31 mouse cellular contexts compared by ENCODE assay signal in the genomic region with DNA sequence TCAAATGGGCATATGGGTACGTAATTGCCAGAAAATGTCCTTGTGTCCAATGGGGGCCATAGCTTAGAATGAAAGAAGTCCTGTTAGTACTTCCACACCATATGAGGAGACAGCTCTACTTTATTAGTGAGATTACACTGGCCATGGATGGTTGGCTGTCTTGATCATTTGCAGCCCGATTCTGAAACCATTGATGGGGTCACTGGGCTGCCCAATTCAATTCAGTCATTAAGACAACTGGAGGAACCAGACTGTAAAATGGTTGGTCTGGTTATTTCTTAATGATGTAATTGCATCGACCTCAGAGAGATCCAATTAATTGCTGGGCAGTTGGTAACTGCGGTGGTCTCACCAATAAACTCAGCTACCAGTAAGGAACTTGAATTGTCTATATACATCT.
"Had no signal": no experiment of that assay in that cellular context is flagged by ENCODE, and none has a peak within 500 bp of the region (broad histone marks: within the 10 kb centered on the region; RNA-seq: fewer than 3 reads in every experiment).

No protein-coding gene starts in this region.

- H3K4me3 ChIP-seq: limb, embryonic 10.5 days; limb, embryonic 12.5 days; limb, embryonic 13.5 days; limb, embryonic 15.5 days; liver, embryonic 12.5 days; liver, embryonic 13.5 days; liver, embryonic 15.5 days; lung, embryonic 15.5 days; megakaryocyte, embryonic 14.5 days; midbrain, embryonic 10.5 days; midbrain, embryonic 12.5 days; midbrain, embryonic 13.5 days; midbrain, embryonic 15.5 days; myocyte had no signal

- H3K27ac ChIP-seq: limb, embryonic 10.5 days; limb, embryonic 12.5 days; limb, embryonic 13.5 days; limb, embryonic 15.5 days; liver, embryonic 12.5 days; liver, embryonic 13.5 days; liver, embryonic 14.5 days; liver, embryonic 15.5 days; lung, embryonic 15.5 days; macrophage; midbrain, embryonic 10.5 days; midbrain, embryonic 12.5 days; midbrain, embryonic 13.5 days; midbrain, embryonic 15.5 days had no signal

- H3K4me2 ChIP-seq: limb, embryonic 12.5 days; limb, embryonic 13.5 days; limb, embryonic 15.5 days; liver, embryonic 11.5 days; liver, embryonic 12.5 days; liver, embryonic 13.5 days; liver, embryonic 15.5 days; lung, embryonic 14.5 days; lung, embryonic 15.5 days; midbrain, embryonic 11.5 days; midbrain, embryonic 12.5 days; midbrain, embryonic 13.5 days; midbrain, embryonic 15.5 days had no signal

- H3K4me1 ChIP-seq: limb, embryonic 10.5 days; limb, embryonic 12.5 days; limb, embryonic 13.5 days; limb, embryonic 15.5 days; liver, embryonic 12.5 days; liver, embryonic 13.5 days; liver, embryonic 15.5 days; lung, embryonic 15.5 days; megakaryocyte, embryonic 14.5 days; midbrain, embryonic 10.5 days; midbrain, embryonic 12.5 days; midbrain, embryonic 13.5 days; midbrain, embryonic 15.5 days had no signal

- ATAC-seq: liver, embryonic 12.5 days; liver, postnatal 0 days; lung, postnatal 0 days; midbrain, embryonic 13.5 days; midbrain, embryonic 15.5 days; midbrain, embryonic 16.5 days had no signal

- H3K9me3 ChIP-seq: limb, embryonic 10.5 days; limb, embryonic 12.5 days; limb, embryonic 13.5 days; limb, embryonic 15.5 days; liver, embryonic 12.5 days; liver, embryonic 13.5 days; liver, embryonic 15.5 days; lung, embryonic 15.5 days; megakaryocyte, embryonic 14.5 days; midbrain, embryonic 10.5 days; midbrain, embryonic 12.5 days; midbrain, embryonic 13.5 days; midbrain, embryonic 15.5 days had no signal

- H3K9ac ChIP-seq: limb, embryonic 12.5 days; limb, embryonic 13.5 days; limb, embryonic 15.5 days; liver, embryonic 12.5 days; liver, embryonic 13.5 days; liver, embryonic 14.5 days; liver, embryonic 15.5 days; liver, postnatal 0 days; lung, embryonic 14.5 days; lung, embryonic 15.5 days; midbrain, embryonic 12.5 days; midbrain, embryonic 13.5 days; midbrain, embryonic 15.5 days had no signal

- H3K36me3 ChIP-seq: limb, embryonic 10.5 days; limb, embryonic 12.5 days; limb, embryonic 13.5 days; limb, embryonic 15.5 days; liver, embryonic 12.5 days; liver, embryonic 13.5 days; liver, embryonic 15.5 days; lung, embryonic 15.5 days; midbrain, embryonic 10.5 days; midbrain, embryonic 12.5 days; midbrain, embryonic 13.5 days; midbrain, embryonic 15.5 days had no signal

- H3K27me3 ChIP-seq: limb, embryonic 12.5 days; limb, embryonic 13.5 days; limb, embryonic 15.5 days; liver, embryonic 12.5 days; liver, embryonic 13.5 days; liver, embryonic 15.5 days; lung, embryonic 15.5 days; megakaryocyte, embryonic 14.5 days; midbrain, embryonic 12.5 days; midbrain, embryonic 13.5 days; midbrain, embryonic 15.5 days had no signal

- DNase-seq: left cerebral cortex, postnatal 4 days; liver; liver, embryonic 13.5 days; liver, postnatal 0 days; lung, adult 18-20 months; lung, adult 2 months; lung, embryonic 14.5 days; lung, postnatal 10 days; lung, postnatal 14 days; lung, postnatal 36 days; lung, postnatal 4 days; midbrain, embryonic 14.5 days had no signal
